Mouse (Mus musculus) C2C12 (cell line): Measurements from ENCODE around the gene Nxt1.

Source experiments
- FOSL1 ChIP-seq: IDR thresholded peaks from one replicate; pipeline ENCODE4 v1.8.0; 2011; ENCODE audit warnings: mild to moderate bottlenecking, low read length; ENCODE audit not compliant: poor library complexity, insufficient read depth, severe bottlenecking
- MAX ChIP-seq: IDR thresholded peaks from one replicate; pipeline ENCODE4 v1.6.1; 2011; ENCODE audit warnings: mild to moderate bottlenecking, control low read depth
- MYOD1 ChIP-seq: IDR thresholded peaks from one replicate; pipeline ENCODE4 v1.6.1; 2011; ENCODE audit warnings: low read depth; ENCODE audit not compliant: control insufficient read depth, insufficient read length

GRCm38 (mm10) chr2:148634466-148634865 is 37.9 kb upstream of the Nxt1 start:
- TF ChIP-seq MYOD1, result no peak
- TF ChIP-seq MAX, result no peak
- no peak for TF ChIP-seq FOSL1
